Mouse (Mus musculus) CH12.LX (cell line): Measurements from ENCODE around the gene Camk2b. TPM values are rescaled to one million over a fixed set of nuclear protein-coding genes. Genes with fewer than 3 reads are reported as not detected.

ENCODE experiments used
- DNase-seq: peaks from one replicate; pipeline ENCODE4 v3.0.0-alpha.2; 2013; ENCODE audit errors: extremely low read depth
- H3K27ac ChIP-seq: 2 replicates; pipeline ENCODE4 v1.5.1; 2012; ENCODE audit warnings: low read depth, mild to moderate bottlenecking, control low read depth, moderate library complexity; ENCODE audit not compliant: insufficient read depth
- H3K27me3 ChIP-seq: replicated peaks from 2 replicates; pipeline ENCODE3; 2012; ENCODE audit warnings: inconsistent platforms
- H3K36me3 ChIP-seq, 2 experiments: replicated peaks in 1 of 2; 2 replicates each; pipeline versions ENCODE3 to v1.6.1; 2012; ENCODE audit warnings: inconsistent platforms in 1 of 2, low read length in 1 of 2, mild to moderate bottlenecking in 1 of 2, mixed read lengths in 1 of 2, moderate library complexity in 1 of 2; ENCODE audit not compliant: control insufficient read depth in 1 of 2, insufficient read depth in 1 of 2
- H3K4me1 ChIP-seq, 2 experiments: 2 replicates each; pipeline ENCODE4 v1.6.1; 2012; ENCODE audit warnings: inconsistent platforms in 1 of 2, moderate library complexity in 1 of 2; ENCODE audit not compliant: insufficient read depth in 2 of 2, control insufficient read depth in 1 of 2
- H3K4me2 ChIP-seq: 2 replicates; pipeline ENCODE4 v1.6.1; 2012; ENCODE audit warnings: low read depth, mild to moderate bottlenecking, control low read depth; ENCODE audit not compliant: poor library complexity, insufficient read depth, severe bottlenecking
- H3K4me3 ChIP-seq, 3 experiments: fragments of 150-350 bp in 1 of 3; sonication (generic) in 1 of 3; replicated peaks in 1 of 3; 2 replicates each; pipeline versions ENCODE3 to v1.5.1; 2011 to 2012; ENCODE audit warnings: low read depth in 2 of 3, low read length in 2 of 3, mild to moderate bottlenecking in 2 of 3, moderate library complexity in 2 of 3, control low read depth in 1 of 3, improper control_type of control experiment in 1 of 3, inconsistent platforms in 1 of 3, mixed read lengths in 1 of 3; ENCODE audit not compliant: poor library complexity in 1 of 3
- H3K79me2 ChIP-seq: replicated peaks from 2 replicates; pipeline ENCODE4 v1.6.1; 2012; ENCODE audit warnings: mild to moderate bottlenecking, moderate library complexity; ENCODE audit not compliant: control insufficient read depth, poor library complexity, insufficient read depth, severe bottlenecking; ENCODE audit errors: extremely low read depth
- H3K9ac ChIP-seq: 2 replicates; pipeline ENCODE4 v1.6.1; 2012; ENCODE audit warnings: low read depth, mild to moderate bottlenecking, control low read depth, moderate library complexity; ENCODE audit not compliant: insufficient read depth
- H3K9me3 ChIP-seq: replicated peaks from 2 replicates; pipeline ENCODE3; 2012; ENCODE audit warnings: low read length, inconsistent platforms, mixed read lengths
- BHLHE40 ChIP-seq: IDR thresholded peaks from 2 replicates; pipeline ENCODE4 v1.6.1; 2011; ENCODE audit warnings: mild to moderate bottlenecking, low read depth, low read length, improper control_type of control experiment
- CHD2 ChIP-seq: IDR thresholded peaks from 2 replicates; pipeline ENCODE4 v1.6.1; 2011; ENCODE audit warnings: low read length, improper control_type of control experiment
- CTCF ChIP-seq, 2 experiments: IDR thresholded peaks in 1 of 2; conservative IDR thresholded peaks in 1 of 2; 2 replicates each; pipeline ENCODE4 v1.5.1; 2011 to 2012; ENCODE audit warnings: low read depth in 2 of 2, low read length in 2 of 2, improper control_type of control experiment in 1 of 2, inconsistent platforms in 1 of 2, mild to moderate bottlenecking in 1 of 2, moderate library complexity in 1 of 2
- E2F4 ChIP-seq: IDR thresholded peaks from 2 replicates; pipeline ENCODE4 v1.6.1; 2011; ENCODE audit warnings: low read depth, low read length, improper control_type of control experiment; ENCODE audit not compliant: insufficient replicate concordance
- ETS1 ChIP-seq: conservative IDR thresholded peaks from 2 replicates; pipeline ENCODE4 v1.6.1; 2012; ENCODE audit warnings: low read depth, mild to moderate bottlenecking, inconsistent platforms, low read length, improper control_type of control experiment, moderate library complexity
- IRF4 ChIP-seq: IDR thresholded peaks from 2 replicates; pipeline ENCODE4 v1.6.1; 2014; ENCODE audit warnings: low read depth, mild to moderate bottlenecking, inconsistent platforms, low read length, improper control_type of control experiment
- JUN ChIP-seq: IDR thresholded peaks from 2 replicates; pipeline ENCODE4 v1.6.1; 2011; ENCODE audit warnings: low read depth, mild to moderate bottlenecking, low read length, improper control_type of control experiment, moderate library complexity; ENCODE audit not compliant: insufficient read depth
- JUND ChIP-seq: conservative IDR thresholded peaks from 2 replicates; pipeline ENCODE4 v1.6.1; 2011; ENCODE audit warnings: low read depth, low read length, improper control_type of control experiment
- MAFK ChIP-seq: IDR thresholded peaks from 2 replicates; pipeline ENCODE4 v1.6.1; 2011; ENCODE audit warnings: low read length, improper control_type of control experiment; ENCODE audit not compliant: insufficient replicate concordance
- MAX ChIP-seq: IDR thresholded peaks from 2 replicates; pipeline ENCODE4 v1.6.1; 2011; ENCODE audit warnings: low read length, improper control_type of control experiment
- MXI1 ChIP-seq: IDR thresholded peaks from 2 replicates; pipeline ENCODE4 v1.6.1; 2011; ENCODE audit warnings: mild to moderate bottlenecking, low read depth, low read length, improper control_type of control experiment
- MYC ChIP-seq: IDR thresholded peaks from 2 replicates; pipeline ENCODE4 v1.6.1; 2011; ENCODE audit warnings: low read depth, mild to moderate bottlenecking, improper control_type of control experiment, low read length
- PAX5 ChIP-seq: IDR thresholded peaks from 2 replicates; pipeline ENCODE4 v1.6.1; 2012; ENCODE audit warnings: low read length, inconsistent platforms, mixed read lengths
- POLR2A ChIP-seq: IDR thresholded peaks from 2 replicates; pipeline ENCODE4 v1.6.1; 2011; ENCODE audit warnings: low read depth, mild to moderate bottlenecking, improper control_type of control experiment, low read length
- POLR2AphosphoS2 ChIP-seq: IDR thresholded peaks from 2 replicates; pipeline ENCODE4 v1.6.1; 2011; ENCODE audit warnings: low read depth, low read length, improper control_type of control experiment
- RCOR1 ChIP-seq: conservative IDR thresholded peaks from 2 replicates; pipeline ENCODE4 v1.6.1; 2012; ENCODE audit warnings: low read depth, mild to moderate bottlenecking, inconsistent platforms, low read length, improper control_type of control experiment
- SMC3 ChIP-seq: IDR thresholded peaks from 2 replicates; pipeline ENCODE4 v1.6.1; 2011; ENCODE audit warnings: low read depth, low read length, improper control_type of control experiment
- TCF12 ChIP-seq: IDR thresholded peaks from 2 replicates; pipeline ENCODE4 v1.6.1; 2014; ENCODE audit warnings: low read depth, mild to moderate bottlenecking, inconsistent platforms, low read length, improper control_type of control experiment
- UBTF ChIP-seq: IDR thresholded peaks from 2 replicates; pipeline ENCODE4 v1.6.1; 2012; ENCODE audit warnings: low read depth, mild to moderate bottlenecking, inconsistent platforms, low read length, improper control_type of control experiment, moderate library complexity
- dilution Hi-C: fragments of 300-500 bp; cut with MboI; formaldehyde crosslinking; loops from 2 replicates; pipeline ENCODE4 v1.14.3; 2020; ENCODE audit warnings: low sequenced_read_pairs; ENCODE audit not compliant: extremely low pct_unique_long_range_greater_than_20kb, extremely low pct_ligation_motif_present
- in situ Hi-C: fragments of 300-500 bp; cut with MboI; formaldehyde crosslinking; loops from 3 replicates; pipeline ENCODE4 v1.14.3; 2019; ENCODE audit warnings: low sequenced_read_pairs, low pct_ligation_motif_present, low pct_unique_long_range_greater_than_20kb, mixed read lengths
- polyA plus RNA-seq: library from polyadenylated mRNA; unstranded; fragments of >175 nt; gene quantifications from 2 replicates; pipeline ENCODE4 v1.2.1, GENCODE M21; 2012; ENCODE audit warnings: low read depth; ENCODE audit not compliant: insufficient read length
- total RNA-seq, 2 experiments: library from RNA; depleted of rRNA; stranded (reverse); fragments of 300-350 nt in 1 of 2; fragments of >200 nt in 1 of 2; gene quantifications; 2 replicates each; pipeline ENCODE4 v1.2.3; 2012 to 2014

Gene Camk2b
- total and polyA plus RNA-seq, 3 experiments, result 0.08 to 0.26 (median 0.11) TPM

DNA sequence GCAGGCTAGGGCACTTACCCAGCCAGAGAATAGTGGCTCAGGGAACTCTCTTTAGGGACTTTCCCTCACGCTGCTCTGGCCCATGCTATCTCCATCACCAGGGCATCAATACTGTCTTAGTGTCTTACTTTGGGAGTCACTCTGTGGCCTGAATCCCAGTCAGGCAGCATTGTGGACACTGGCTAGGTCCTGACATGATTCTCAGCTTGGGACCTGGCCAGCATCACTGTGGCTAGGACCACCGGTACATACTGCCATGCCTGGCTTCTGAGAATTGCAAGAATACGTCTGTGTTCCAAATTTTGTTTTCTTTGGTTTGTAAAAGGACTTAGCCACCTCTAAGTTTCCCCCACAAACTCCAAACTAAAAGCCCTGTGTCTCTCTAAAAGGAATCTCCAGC, 71.3 kb downstream of the Camk2b start:
- Histone ChIP-seq H3K9me3 (no peaks in the 10 kb centered on the region), H3K79me2 (no peaks in the 10 kb centered on the region), H3K4me2 (no peak overlapping the region), H3K4me3 (no peak overlapping the region), H3K4me1 (peaks cover 20 to 21% of the 10 kb centered on the region in 2 experiments), H3K27ac (no peak overlapping the region), H3K36me3 (peaks cover 0 to 2% of the 10 kb centered on the region in 2 experiments), H3K27me3 (no peaks in the 10 kb centered on the region)
- in situ Hi-C loops, result loop anchor here (5.0 kb wide), 2 partner anchors 202 to 272 kb away; partner anchors contain the start of gene Ddx56
- TF ChIP-seq MAX (no peak), SMC3 (no peak), IRF4 (no peak), ETS1 (no peak), MXI1 (no peak), TCF12 (no peak), JUND (no peak)
- TF ChIP-seq, all 38 proteins: peak for 0
- H3K9ac ChIP-seq, result no peak overlapping the region
- dilution Hi-C loops, result no loop called here
- DNase-seq, result no peak

DNA sequence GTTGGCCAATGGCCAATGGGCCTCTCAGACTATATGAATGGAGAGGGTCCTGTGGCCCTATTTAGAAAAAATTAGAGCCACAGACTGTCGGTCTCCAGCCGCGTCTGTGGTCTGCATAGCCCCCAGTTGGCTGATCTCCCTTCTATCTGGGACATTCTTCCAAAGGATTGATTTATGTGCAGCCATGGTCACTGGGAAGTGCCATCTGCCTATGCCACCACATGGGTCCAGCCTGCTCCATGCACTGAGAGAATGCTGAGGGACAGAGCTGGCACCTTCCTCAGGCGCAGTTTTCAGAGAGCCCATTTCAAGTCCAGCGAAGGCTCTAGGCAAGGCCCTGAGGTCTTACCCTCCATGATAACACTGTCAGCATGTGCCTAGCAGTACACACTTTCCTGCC, 72.0 kb downstream of the Camk2b start:
- H3K4me1 ChIP-seq, result peaks cover 14% of the 10 kb centered on the region in 2 experiments
- no peak overlapping the region for H3K27ac ChIP-seq
- H3K36me3 ChIP-seq, result peaks cover 0 to 2% of the 10 kb centered on the region in 2 experiments
- H3K27me3 ChIP-seq, result no peaks in the 10 kb centered on the region
- TF ChIP-seq MAFK (no peak), POLR2AphosphoS2 (no peak), E2F4 (no peak), POLR2A (no peak), IRF4 (no peak), ETS1 (no peak), CHD2 (no peak), UBTF (no peak), PAX5 (no peak), MYC (no peak), RCOR1 (no peak), JUN (no peak), MAX (no peak), CTCF (conservative IDR thresholded peaks at IDR 0.05 in 1 of 2, IDR thresholded peaks at IDR 0.05 in 1 of 2; ENCODE audit: low read depth in 2 of 2, low read length in 2 of 2) (no peak), BHLHE40 (no peak)
- dilution Hi-C loops (no loop called here), in situ Hi-C loops (no loop called here)
- H3K9ac ChIP-seq, result no peak overlapping the region
- H3K4me3 ChIP-seq, result no peak overlapping the region
- H3K79me2 ChIP-seq, result no peaks in the 10 kb centered on the region
- no peak for DNase-seq
- H3K9me3 ChIP-seq, result no peaks in the 10 kb centered on the region
- no peak overlapping the region for H3K4me2 ChIP-seq
